Mouse (Mus musculus) natural killer cell, adult 2 months (primary cell): ENCODE data around the gene Ajap1.

Experiments used
- DNase-seq, 2 experiments: peaks; one replicate each; pipeline ENCODE4 v3.0.0; 2022; ENCODE audit warnings: low spot score in 2 of 2

Gene Ajap1

GRCm38 (mm10) chr4:153482459-153483338 lies at the start of gene Ajap1:
Gene Ajap1, minus strand, starts transcription at chr4:153482811.
- no peak for DNase-seq

DNA sequence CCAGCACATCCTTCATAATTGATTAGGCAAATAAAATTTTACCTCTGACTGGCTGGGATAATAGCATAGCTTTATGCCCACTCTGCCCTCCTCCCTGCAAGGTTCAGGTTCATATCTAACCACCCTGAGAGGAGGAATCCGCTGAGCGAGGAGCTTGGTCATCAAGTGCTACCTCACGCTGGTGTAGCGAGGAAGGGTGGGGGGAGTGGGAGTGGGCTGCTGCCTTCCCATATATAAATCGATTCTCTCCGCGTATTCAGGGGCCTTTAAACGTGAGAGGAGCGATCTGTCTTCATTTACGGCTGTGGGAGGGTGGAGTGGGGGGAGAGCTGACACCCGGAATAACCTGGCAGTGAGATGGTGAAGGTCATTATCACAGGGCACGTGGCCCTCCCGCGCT lies 47.9 kb upstream of the Ajap1 start:
- no peak for DNase-seq

GRCm38 (mm10) chr4:153521601-153522000 lies 39.0 kb upstream of the Ajap1 start:
- DNase-seq, result no peak

- no peak for DNase-seq
Measured at GRCm38 (mm10) chr4:153519888-153520287, 37.3 kb upstream of the Ajap1 start.

- no peak for DNase-seq
Measured at GRCm38 (mm10) chr4:153519289-153519688, 36.7 kb upstream of the Ajap1 start.

- no peak for DNase-seq
Measured at GRCm38 (mm10) chr4:153515786-153516185, 33.2 kb upstream of the Ajap1 start.

- DNase-seq, result no peak
Measured at GRCm38 (mm10) chr4:153514071-153514470, 31.5 kb upstream of the Ajap1 start.

DNA sequence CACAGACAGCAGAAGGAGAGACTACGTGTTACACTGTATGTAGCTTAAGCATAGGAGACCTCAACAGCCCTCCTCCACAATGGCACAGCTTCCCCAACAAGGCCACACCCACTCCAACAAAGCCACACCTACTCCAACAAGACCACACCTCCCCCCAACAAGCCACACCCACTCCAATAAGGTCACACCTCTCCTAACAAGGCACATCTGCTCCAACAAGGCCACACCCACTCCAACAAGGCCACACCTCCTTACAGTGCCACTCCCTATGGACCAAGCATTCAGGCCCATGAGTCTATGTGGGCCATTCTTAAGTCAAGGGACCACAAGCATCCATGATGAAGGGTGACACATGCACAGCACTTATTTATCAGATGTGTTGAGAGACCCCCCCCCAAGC lies 28.9 kb upstream of the Ajap1 start:
- DNase-seq, result no peak

DNA sequence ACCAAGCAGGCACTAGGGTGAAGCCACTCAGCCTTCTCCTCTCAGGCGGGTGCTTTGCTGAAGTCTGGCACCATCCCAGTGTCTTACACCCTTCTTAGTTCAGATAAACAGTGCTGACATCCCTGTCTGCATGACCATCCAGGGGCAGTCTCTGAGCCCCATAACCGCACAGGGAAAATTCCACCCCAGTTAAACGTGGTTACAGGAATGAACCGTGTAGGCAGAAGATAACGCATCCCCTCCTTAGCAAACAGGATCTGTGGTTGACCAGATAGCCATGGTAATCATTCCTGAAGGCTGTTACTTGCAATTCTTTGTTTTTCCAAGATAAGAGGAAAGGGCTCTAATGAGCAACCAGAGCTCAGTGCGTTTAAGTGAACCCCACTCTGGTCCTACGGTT lies 19.3 kb upstream of the Ajap1 start:
- DNase-seq, result no peak

DNA sequence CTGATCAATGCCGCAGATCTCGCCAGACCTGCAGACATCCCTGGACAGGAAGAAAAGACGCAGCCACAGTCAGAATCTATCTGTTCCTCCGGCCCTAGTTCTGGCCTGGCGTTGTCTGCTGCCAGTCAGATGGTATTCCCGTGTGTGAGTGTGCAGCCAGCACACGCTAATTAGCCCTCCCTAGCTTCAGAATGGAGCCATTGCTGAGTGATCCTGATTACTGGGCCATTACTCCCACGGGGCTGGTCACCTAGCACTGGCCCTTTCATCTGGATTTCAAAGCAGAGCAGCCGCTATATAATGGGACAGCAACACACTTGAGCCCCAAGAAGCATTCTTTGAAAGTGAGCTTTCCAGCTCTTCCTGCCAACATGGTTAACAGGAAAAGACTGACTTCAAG lies 9.8 kb upstream of the Ajap1 start:
- no peak for DNase-seq

DNA sequence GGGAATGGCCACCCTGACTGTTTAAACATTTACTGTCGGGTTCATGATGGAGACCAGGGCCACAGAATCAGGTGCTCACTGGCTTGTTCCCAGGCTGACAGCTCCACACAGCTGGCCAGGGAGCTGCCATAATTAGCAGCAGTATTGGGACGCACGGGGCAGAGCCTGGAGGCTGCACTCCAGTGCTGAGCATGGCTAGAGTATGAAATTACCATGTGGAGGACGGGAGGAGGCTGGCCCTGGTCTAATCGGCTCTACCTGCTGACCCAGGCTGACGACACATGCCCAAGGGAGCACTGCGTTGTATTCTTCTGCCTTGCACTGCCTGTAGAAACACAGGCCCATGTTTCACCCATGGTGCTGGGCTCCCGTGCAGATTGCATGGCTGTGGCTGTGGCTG lies 6.5 kb upstream of the Ajap1 start:
- no peak for DNase-seq

DNA sequence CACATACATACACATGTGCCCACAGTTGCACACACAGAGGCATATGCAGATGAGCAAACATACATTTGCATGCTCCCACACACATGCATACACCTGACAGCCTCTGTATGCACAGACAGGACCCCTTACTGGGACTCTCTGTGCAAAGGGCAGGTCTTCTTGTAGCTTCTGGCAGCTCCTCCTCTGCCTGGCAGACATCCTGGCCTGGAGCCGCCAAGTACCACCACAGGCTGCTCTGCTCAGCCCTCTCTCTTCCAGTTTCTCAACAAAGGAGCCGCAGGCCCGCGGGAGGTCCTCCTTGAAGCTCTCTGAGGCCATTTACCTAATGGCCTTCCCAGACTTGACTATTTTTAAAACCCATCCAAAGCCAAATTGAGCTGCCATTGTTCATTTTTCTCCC lies 3.3 kb upstream of the Ajap1 start:
- no peak for DNase-seq

GRCm38 (mm10) chr4:153484392-153484791 lies 1.8 kb upstream of the Ajap1 start:
- peak in 1 of 2 experiments; percentile 4 for DNase-seq

GRCm38 (mm10) chr4:153481361-153482234 lies 1.0 kb downstream of the Ajap1 start:
- no peak for DNase-seq

GRCm38 (mm10) chr4:153480551-153481262 lies 1.9 kb downstream of the Ajap1 start:
- no peak for DNase-seq

GRCm38 (mm10) chr4:153479144-153479543 lies 3.5 kb downstream of the Ajap1 start:
- no peak for DNase-seq

GRCm38 (mm10) chr4:153473480-153474252 lies 8.9 kb downstream of the Ajap1 start:
- no peak for DNase-seq

DNA sequence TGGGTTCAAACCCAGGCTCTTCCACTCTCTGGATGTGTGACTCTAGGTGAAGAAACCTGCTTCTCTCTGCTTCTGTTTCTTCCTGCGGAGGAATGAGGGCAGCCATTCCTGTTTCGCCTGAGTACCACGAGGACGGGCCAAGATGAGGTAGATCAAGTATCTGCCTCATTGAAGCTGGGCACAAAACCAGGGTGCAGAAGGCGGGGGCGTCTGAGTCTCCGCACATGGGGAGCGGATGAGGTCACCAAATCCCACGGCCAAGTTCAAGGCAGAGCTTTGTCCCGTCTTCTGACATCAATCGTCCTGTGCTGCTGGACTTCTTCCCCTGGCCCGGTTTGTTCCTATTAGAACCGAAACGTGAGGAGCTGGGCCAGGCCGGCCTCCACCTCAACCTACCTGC lies 12.9 kb downstream of the Ajap1 start:
- no peak for DNase-seq

DNA sequence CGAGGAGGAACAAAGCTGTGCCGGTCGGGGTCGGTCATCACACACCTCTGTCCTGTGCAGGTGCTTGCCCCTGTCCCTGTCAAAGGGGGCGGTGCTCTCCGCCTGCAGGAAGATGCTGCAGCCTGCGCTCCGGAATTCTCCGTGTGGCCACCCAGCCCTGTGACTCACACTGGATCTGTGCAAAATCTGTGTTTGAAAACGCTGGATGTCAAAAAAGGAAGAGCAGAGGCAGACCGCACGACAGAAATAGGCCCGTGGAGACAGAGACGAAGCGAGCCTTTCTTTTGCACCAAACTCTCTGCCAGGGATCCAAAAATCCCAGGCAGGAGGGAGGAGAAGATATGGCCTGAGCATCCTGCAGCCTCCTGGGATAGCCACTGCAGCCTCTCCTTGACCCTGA lies 22.7 kb downstream of the Ajap1 start:
- DNase-seq, result no peak

DNA sequence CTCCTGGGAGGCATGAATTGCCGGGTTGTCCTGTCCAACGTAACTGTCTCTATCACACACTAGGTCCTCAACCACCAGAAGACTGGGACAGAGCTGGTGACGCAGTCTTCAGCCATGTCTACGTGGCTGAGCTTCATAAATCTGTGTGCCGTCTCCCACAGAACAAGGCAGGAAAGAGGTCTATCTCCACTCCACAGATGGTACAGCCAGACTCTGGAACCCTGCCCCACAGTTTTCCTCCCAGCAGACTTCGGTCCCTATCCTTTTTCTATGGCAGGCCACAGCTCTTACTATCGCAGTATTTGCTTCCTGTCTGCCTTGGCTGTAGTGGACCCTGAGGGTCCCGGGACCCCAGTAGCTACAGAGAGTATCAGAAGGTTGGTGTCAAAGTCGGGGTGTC lies 23.1 kb downstream of the Ajap1 start:
- DNase-seq, result no peak

- DNase-seq, result no peak
Measured at GRCm38 (mm10) chr4:153458821-153459220, 23.8 kb downstream of the Ajap1 start.
